Mouse (Mus musculus) stomach, embryonic 15.5 days (tissue): Measurements from ENCODE around the gene Rpl18. TPM values are rescaled to one million over a fixed set of nuclear protein-coding genes. Genes with fewer than 3 reads are reported as not detected.
A peak's percentile ranks its signal among the peaks of the same experiment; 100 is the strongest.

Experiments
- ATAC-seq: fragments of 200-750 bp; cut with Nextera tagmentation; 2 replicates; pipeline ENCODE4 v1.8.0; 2017; ENCODE audit warnings: low read depth, moderate number of reproducible peaks, moderate TSS enrichment; ENCODE audit not compliant: insufficient read depth, low FRiP score
- H3K27ac ChIP-seq: fragments of 300-500 bp; sonication (generic); 2 replicates; pipeline ENCODE4 v1.5.1; 2015; ENCODE audit warnings: mild to moderate bottlenecking, inconsistent platforms
- H3K27me3 ChIP-seq: fragments of 300-500 bp; sonication (generic); replicated peaks from 2 replicates; pipeline ENCODE4 v1.6.1; 2015; ENCODE audit warnings: inconsistent platforms
- H3K36me3 ChIP-seq: fragments of 300-500 bp; sonication (generic); 2 replicates; pipeline ENCODE4 v1.6.1; 2015; ENCODE audit warnings: inconsistent platforms
- H3K4me1 ChIP-seq: fragments of 300-500 bp; sonication (generic); 2 replicates; pipeline ENCODE4 v1.6.1; 2015; ENCODE audit warnings: inconsistent platforms
- H3K4me2 ChIP-seq: fragments of 300-500 bp; sonication (generic); 2 replicates; pipeline ENCODE4 v1.6.1; 2015; ENCODE audit warnings: mild to moderate bottlenecking, inconsistent platforms
- H3K4me3 ChIP-seq: fragments of 300-500 bp; sonication (generic); replicated peaks from 2 replicates; pipeline ENCODE4 v1.5.1; 2015; ENCODE audit warnings: inconsistent platforms
- H3K9ac ChIP-seq: fragments of 300-500 bp; sonication (generic); 2 replicates; pipeline ENCODE4 v1.6.1; 2015; ENCODE audit warnings: inconsistent platforms
- H3K9me3 ChIP-seq: fragments of 300-500 bp; sonication (generic); 2 replicates; pipeline ENCODE4 v1.6.1; 2016; ENCODE audit warnings: inconsistent platforms
- WGBS: fragments of 180-500 bp; shearing (Covaris S2); methylation state at CpG from one replicate; pipeline ENCODE4 v1.1.7; 2015; 5-methylcytosine and 5-hydroxymethylcytosine counted together
- polyA plus RNA-seq: library from polyadenylated mRNA; unstranded; fragments of >200 nt; fragmentation: Nextera tagmentation; extraction: Ambion mirVana; gene quantifications from 2 replicates; pipeline ENCODE4 v1.2.1, GENCODE M21; 2015

The Rpl18 gene
- polyA plus RNA-seq, 1 experiment from 2014 or later: 954 TPM

- Histone ChIP-seq H3K4me1 (peaks cover 44% of the 10 kb centered on the region), H3K4me3 (no peak overlapping the region), H3K36me3 (no peaks in the 10 kb centered on the region), H3K27ac (no peak overlapping the region), H3K9ac (no peak overlapping the region), H3K4me2 (no peak overlapping the region), H3K9me3 (no peaks in the 10 kb centered on the region), H3K27me3 (peaks cover 21% of the 10 kb centered on the region)
- no peak for ATAC-seq
- WGBS: 91% methylated on average over 11 of the region's 11 CpGs
Measured at GRCm38 (mm10) chr7:45702316-45702715, 12.9 kb upstream of the Rpl18 start.

DNA sequence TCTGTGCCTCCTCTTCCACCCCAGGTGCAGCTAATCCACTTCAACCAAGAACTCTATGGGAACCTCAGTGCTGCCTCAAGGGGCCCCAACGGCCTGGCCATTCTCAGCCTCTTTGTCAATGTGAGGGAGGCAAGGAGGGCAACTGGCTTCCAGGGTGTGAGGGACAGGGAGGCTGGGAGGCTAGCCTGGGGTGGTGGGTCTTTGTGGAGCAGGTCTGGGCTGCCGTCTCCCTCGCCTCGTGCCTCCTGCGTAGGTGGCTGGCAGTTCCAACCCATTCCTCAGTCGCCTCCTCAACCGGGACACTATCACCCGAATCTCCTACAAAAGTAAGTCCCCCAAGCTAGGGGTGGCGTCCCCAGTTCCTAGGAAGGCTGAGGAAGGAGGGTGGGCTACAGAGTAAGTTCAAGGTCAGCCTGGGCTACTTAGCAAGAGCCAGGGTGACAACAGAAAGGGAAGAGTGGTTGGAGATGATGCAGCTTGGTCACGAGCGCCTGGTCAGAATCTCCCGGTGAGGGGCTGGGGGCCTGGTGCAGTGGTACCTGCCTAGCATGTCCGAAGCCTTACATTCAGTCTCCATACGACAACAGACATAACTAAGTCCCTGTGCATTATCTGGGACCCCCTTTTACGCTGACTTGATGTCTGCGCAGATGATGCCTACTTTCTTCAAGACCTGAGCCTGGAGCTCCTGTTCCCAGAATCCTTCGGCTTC lies 12.3 kb upstream of the Rpl18 start:
- Histone ChIP-seq H3K36me3 (no peaks in the 10 kb centered on the region), H3K9ac (no peak overlapping the region), H3K27ac (no peak overlapping the region), H3K9me3 (no peaks in the 10 kb centered on the region), H3K4me1 (peaks cover 50% of the 10 kb centered on the region), H3K4me3 (no peak overlapping the region), H3K4me2 (no peak overlapping the region), H3K27me3 (peaks cover 21% of the 10 kb centered on the region)
- no peak for ATAC-seq
- WGBS: 90% methylated on average over 17 of the region's 17 CpGs

DNA sequence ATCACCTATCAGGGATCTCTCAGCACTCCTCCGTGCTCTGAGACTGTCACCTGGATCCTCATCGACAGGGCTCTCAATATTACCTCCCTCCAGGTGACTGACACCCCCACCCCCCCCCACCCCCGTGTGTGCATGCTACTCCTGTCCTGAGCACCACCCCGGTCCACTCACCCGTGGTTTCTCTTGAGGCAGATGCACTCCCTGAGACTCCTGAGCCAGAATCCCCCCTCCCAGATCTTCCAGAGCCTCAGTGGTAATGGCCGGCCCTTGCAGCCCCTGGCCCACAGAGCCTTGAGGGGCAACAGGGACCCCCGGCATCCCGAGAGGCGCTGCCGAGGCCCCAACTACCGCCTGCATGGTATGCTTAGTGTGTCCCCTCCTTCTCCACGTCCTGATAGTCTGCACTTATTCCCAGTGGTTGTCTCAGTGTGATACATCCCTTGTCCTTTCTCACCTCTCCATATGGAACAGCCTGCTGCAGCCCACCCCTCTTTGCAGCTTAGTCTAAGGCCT lies 11.7 kb upstream of the Rpl18 start:
- Histone ChIP-seq H3K4me3 (peak overlapping the region; percentile 69), H3K4me2 (peak overlapping the region; percentile 99), H3K36me3 (no peaks in the 10 kb centered on the region), H3K9ac (no peak overlapping the region), H3K27me3 (peaks cover 19% of the 10 kb centered on the region), H3K4me1 (peaks cover 56% of the 10 kb centered on the region), H3K27ac (peak overlapping the region; percentile 88), H3K9me3 (no peaks in the 10 kb centered on the region)
- ATAC-seq: no peak
- WGBS: 41% methylated on average over 12 of the region's 12 CpGs

DNA sequence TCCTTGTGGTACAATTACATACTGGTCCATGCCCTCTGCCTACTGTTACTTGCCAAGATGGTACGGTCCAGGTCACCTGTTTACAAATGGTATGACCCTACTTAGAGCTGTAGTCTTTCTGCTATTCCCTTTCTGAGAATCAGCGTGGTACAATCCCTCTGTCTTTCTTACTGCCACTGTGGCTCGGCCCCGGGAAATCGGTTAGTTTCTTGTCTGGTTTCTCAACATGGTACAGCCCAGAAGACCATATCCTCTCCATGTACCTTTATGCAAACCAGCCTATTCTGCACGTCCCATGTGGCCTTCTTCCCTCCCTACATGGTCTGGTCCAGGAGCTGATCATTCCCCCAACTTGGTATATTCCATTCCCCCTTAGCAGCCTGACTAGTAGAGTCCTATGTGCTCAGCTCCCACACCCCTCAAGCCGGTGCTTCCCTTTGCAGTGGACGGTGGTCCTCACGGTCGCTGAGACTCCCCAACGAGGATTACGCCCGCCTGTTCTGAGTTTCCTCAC lies 11.2 kb upstream of the Rpl18 start:
- Histone ChIP-seq H3K9ac (no peak overlapping the region), H3K36me3 (no peaks in the 10 kb centered on the region), H3K9me3 (no peaks in the 10 kb centered on the region), H3K4me1 (peaks cover 61% of the 10 kb centered on the region), H3K4me2 (peak overlapping the region; percentile 99), H3K27me3 (peaks cover 13% of the 10 kb centered on the region), H3K4me3 (peak overlapping the region; percentile 69), H3K27ac (peak overlapping the region; percentile 88)
- WGBS: 2% methylated on average over 13 of the region's 13 CpGs
- peak; percentile 41; the same call in 1 of the 2 replicates for ATAC-seq

- H3K9me3 ChIP-seq: no peaks in the 10 kb centered on the region
- H3K4me1 ChIP-seq: peaks cover 55% of the 10 kb centered on the region
- peak; percentile 88 for ATAC-seq
- peaks cover 6% of the 10 kb centered on the region for H3K27me3 ChIP-seq
- under 1% methylated on average over 36 of the region's 36 CpGs for WGBS
- peak within 1 kb of the TSS; percentile 69 for H3K4me3 ChIP-seq
- peak within 1 kb of the TSS; percentile 33 for H3K9ac ChIP-seq
- H3K27ac ChIP-seq: peak within 1 kb of the TSS; percentile 95
- H3K4me2 ChIP-seq: peak within 1 kb of the TSS; percentile 99
- H3K36me3 ChIP-seq: no peaks in the 10 kb centered on the region
Measured at GRCm38 (mm10) chr7:45704730-45705442, 10.4 kb upstream of the Rpl18 start, which contains the start of gene Dbp. Gene Dbp (plus strand): TSS chr7:45705088.

DNA sequence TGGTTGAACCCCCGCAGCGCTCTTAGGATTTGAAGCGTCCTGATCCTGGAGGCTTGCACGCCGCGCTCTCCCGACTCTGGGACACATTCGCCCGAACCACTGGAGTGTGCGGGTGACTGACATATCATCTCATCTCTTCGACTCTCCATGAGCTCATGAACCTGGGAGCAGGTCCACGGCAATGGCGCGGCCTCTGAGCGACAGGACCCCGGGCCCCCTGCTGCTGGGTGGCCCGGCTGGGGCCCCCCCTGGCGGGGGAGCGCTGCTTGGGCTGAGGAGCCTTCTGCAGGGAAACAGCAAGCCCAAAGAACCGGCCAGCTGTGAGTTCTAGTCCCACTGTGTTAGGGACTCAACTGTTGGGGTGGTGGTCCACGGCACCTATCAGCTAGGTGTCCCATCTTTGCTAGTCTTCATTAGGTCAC lies 9.8 kb upstream of the Rpl18 start:
- Histone ChIP-seq H3K9ac (peak overlapping the region; percentile 33), H3K9me3 (no peaks in the 10 kb centered on the region), H3K4me1 (peaks cover 50% of the 10 kb centered on the region), H3K27me3 (no peaks in the 10 kb centered on the region), H3K4me3 (peak overlapping the region; percentile 69), H3K4me2 (peak overlapping the region; percentile 99), H3K27ac (peak overlapping the region; percentile 95), H3K36me3 (peaks cover under 1% of the 10 kb centered on the region; the same call in 1 of the 2 replicates)
- no peak for ATAC-seq
- under 1% methylated on average over 21 of the region's 21 CpGs for WGBS

GRCm38 (mm10) chr7:45705873-45706281 lies 9.4 kb upstream of the Rpl18 start:
- peak overlapping the region; percentile 95 for H3K27ac ChIP-seq
- H3K9ac ChIP-seq: peak overlapping the region; percentile 58; the same call in 1 of the 2 replicates
- H3K4me2 ChIP-seq: peak overlapping the region; percentile 99
- H3K36me3 ChIP-seq: peaks cover 5% of the 10 kb centered on the region
- H3K27me3 ChIP-seq: no peaks in the 10 kb centered on the region
- 0% methylated on average over 7 of the region's 7 CpGs for WGBS
- H3K4me1 ChIP-seq: peaks cover 52% of the 10 kb centered on the region
- peak overlapping the region; percentile 69 for H3K4me3 ChIP-seq
- no peak for ATAC-seq
- no peaks in the 10 kb centered on the region for H3K9me3 ChIP-seq

- H3K4me2 ChIP-seq: peak overlapping the region; percentile 99
- H3K9ac ChIP-seq: peak overlapping the region; percentile 58
- peak overlapping the region; percentile 95 for H3K27ac ChIP-seq
- no peaks in the 10 kb centered on the region for H3K27me3 ChIP-seq
- H3K36me3 ChIP-seq: peaks cover 14% of the 10 kb centered on the region
- H3K4me1 ChIP-seq: peaks cover 53% of the 10 kb centered on the region
- no peaks in the 10 kb centered on the region for H3K9me3 ChIP-seq
- ATAC-seq: no peak
- under 1% methylated on average over 26 of the region's 45 CpGs for WGBS
- peak overlapping the region; percentile 69 for H3K4me3 ChIP-seq
Measured at GRCm38 (mm10) chr7:45706721-45707241, 8.5 kb upstream of the Rpl18 start.

GRCm38 (mm10) chr7:45707375-45707967 lies 7.8 kb upstream of the Rpl18 start:
- H3K36me3 ChIP-seq: peaks cover 19% of the 10 kb centered on the region
- H3K4me1 ChIP-seq: peaks cover 57% of the 10 kb centered on the region
- WGBS: under 1% methylated on average over 27 of the region's 27 CpGs
- H3K27ac ChIP-seq: peak overlapping the region; percentile 95
- H3K9ac ChIP-seq: 0 out of 2 replicates have a peak overlapping the region, but pooled peaks have one; percentile 5
- peak overlapping the region; percentile 99 for H3K4me2 ChIP-seq
- H3K4me3 ChIP-seq: peak overlapping the region; percentile 69
- H3K9me3 ChIP-seq: no peaks in the 10 kb centered on the region
- H3K27me3 ChIP-seq: no peaks in the 10 kb centered on the region
- ATAC-seq: peak; percentile 12; the same call in 1 of the 2 replicates

DNA sequence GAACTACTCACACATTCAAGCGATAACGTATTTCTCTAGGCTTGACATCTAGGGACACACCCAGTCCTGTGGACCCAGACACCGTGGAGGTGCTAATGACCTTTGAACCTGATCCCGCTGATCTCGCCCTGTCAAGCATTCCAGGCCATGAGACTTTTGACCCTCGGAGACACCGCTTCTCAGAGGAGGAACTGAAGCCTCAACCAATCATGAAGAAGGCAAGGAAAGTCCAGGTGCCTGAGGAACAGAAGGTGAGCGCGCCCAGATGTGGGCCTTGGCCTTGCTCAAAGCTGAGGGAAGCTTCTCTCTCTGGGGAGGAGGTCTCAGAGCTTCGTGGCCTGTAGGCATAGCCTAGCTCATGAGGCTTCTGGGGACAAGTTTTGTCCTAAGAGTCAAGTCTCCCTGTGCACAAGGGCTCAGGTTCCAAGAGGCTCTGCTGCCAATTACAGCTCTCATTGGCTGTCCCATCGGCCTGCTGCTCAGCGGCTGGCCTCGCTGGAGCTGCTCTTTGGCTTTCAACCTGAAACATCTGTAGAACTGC lies 7.0 kb upstream of the Rpl18 start:
- peak overlapping the region; percentile 95; the same call in 1 of the 2 replicates for H3K27ac ChIP-seq
- no peaks in the 10 kb centered on the region for H3K27me3 ChIP-seq
- no peak overlapping the region for H3K9ac ChIP-seq
- peak overlapping the region; percentile 69; the same call in 1 of the 2 replicates for H3K4me3 ChIP-seq
- no peaks in the 10 kb centered on the region for H3K9me3 ChIP-seq
- WGBS: 27% methylated on average over 13 of the region's 13 CpGs
- H3K36me3 ChIP-seq: peaks cover 27% of the 10 kb centered on the region
- H3K4me2 ChIP-seq: peak overlapping the region; percentile 99
- H3K4me1 ChIP-seq: peaks cover 64% of the 10 kb centered on the region
- ATAC-seq: no peak

GRCm38 (mm10) chr7:45709036-45709435 lies 6.2 kb upstream of the Rpl18 start:
- no peak overlapping the region for H3K4me2 ChIP-seq
- no peak for ATAC-seq
- H3K27me3 ChIP-seq: no peaks in the 10 kb centered on the region
- H3K4me3 ChIP-seq: no peak overlapping the region
- 36% methylated on average over 6 of the region's 6 CpGs for WGBS
- H3K4me1 ChIP-seq: peaks cover 65% of the 10 kb centered on the region
- no peak overlapping the region for H3K27ac ChIP-seq
- H3K9me3 ChIP-seq: no peaks in the 10 kb centered on the region
- peaks cover 31% of the 10 kb centered on the region for H3K36me3 ChIP-seq
- H3K9ac ChIP-seq: no peak overlapping the region
